Mouse (Mus musculus) activated CD4-positive, CD25-positive, alpha-beta regulatory T cell, adult 9 weeks (primary cell): Measurements from ENCODE around the gene Adnp. TPM values are rescaled to one million over a fixed set of nuclear protein-coding genes. Genes with fewer than 3 reads are reported as not detected.

Experiments used
- polyA plus RNA-seq: library from polyadenylated mRNA; unstranded; fragments of 100-300 nt; shearing (Covaris generic); gene quantifications from one replicate; pipeline ENCODE4 v1.2.1, GENCODE M21; 2017

The Adnp gene
- polyA plus RNA-seq: 1.1 TPM

GRCm38 (mm10) chr2:168206725-168207644, at the start of gene Adnp:
TSS of gene Adnp (minus strand) at chr2:168207112.

GRCm38 (mm10) chr2:168230026-168230728, 23.3 kb upstream of the Adnp start, which contains the start of the genes Gm20716, Dpm1 and Mocs3:
TSS of gene Gm20716 (minus strand) at chr2:168230364.
TSS of gene Dpm1 (minus strand) at chr2:168230591.
TSS of gene Mocs3 (plus strand) at chr2:168230622.

Other genes starting within 250 kb of the Adnp start
- gene Ripor3, start 196.5 kb downstream of the Adnp start, polyA plus RNA-seq: 0.49 TPM
- gene Pard6b, start 126.1 kb downstream of the Adnp start, polyA plus RNA-seq: 0.53 TPM
- 15.1 TPM for gene Gm20716, start 23.3 kb upstream of the Adnp start, polyA plus RNA-seq
- gene Dpm1, start 23.5 kb upstream of the Adnp start, polyA plus RNA-seq: 114 TPM
- gene Mocs3, start 23.5 kb upstream of the Adnp start, polyA plus RNA-seq: 0.55 TPM
- gene Kcng1, start 74.6 kb upstream of the Adnp start, polyA plus RNA-seq: not detected